Mouse (Mus musculus) ES-E14 (cell line): ENCODE results near the gene Litaf.

Source experiments
- CHD2 ChIP-seq: IDR thresholded peaks from 2 replicates; pipeline ENCODE4 v1.6.1; 2014; ENCODE audit warnings: mild to moderate bottlenecking, low read depth, low read length, inconsistent platforms
- HCFC1 ChIP-seq: IDR thresholded peaks from 2 replicates; pipeline ENCODE4 v1.6.1; 2012; ENCODE audit warnings: low read length, inconsistent platforms, borderline replicate concordance; ENCODE audit not compliant: insufficient read depth
- MAFK ChIP-seq: IDR thresholded peaks from 2 replicates; pipeline ENCODE4 v1.6.1; 2014; ENCODE audit warnings: mild to moderate bottlenecking, low read depth, low read length, inconsistent platforms; ENCODE audit not compliant: insufficient read depth
- ZC3H11A ChIP-seq: IDR thresholded peaks from 2 replicates; pipeline ENCODE4 v1.6.1; 2012; ENCODE audit warnings: low read depth, mild to moderate bottlenecking, inconsistent platforms, low read length, borderline replicate concordance
- ZNF384 ChIP-seq: IDR thresholded peaks from 2 replicates; pipeline ENCODE4 v1.6.1; 2012; ENCODE audit warnings: low read depth, low read length, inconsistent platforms

- TF ChIP-seq MAFK (no peak), HCFC1 (no peak), CHD2 (no peak), ZNF384 (no peak), ZC3H11A (no peak)
Measured at GRCm38 (mm10) chr16:10934047-10934446, 131.9 kb downstream of the Litaf start.
